Mouse (Mus musculus) adrenal gland, adult 8-10 months (tissue): ENCODE measurements around the gene Spata5. TPM values are rescaled to one million over a fixed set of nuclear protein-coding genes. Genes with fewer than 3 reads are reported as not detected.

ENCODE experiments used
- DNase-seq: peaks from one replicate; pipeline ENCODE4 v3.0.0; 2022
- total RNA-seq, 4 experiments: library from RNA; stranded (reverse); gene quantifications; 2 replicates each; pipeline ENCODE4 v1.2.4; 2022

Gene Spata5
- total RNA-seq, 4 experiments from 2014 or later, result 35.1 to 47.3 (median 38.7) TPM

DNA sequence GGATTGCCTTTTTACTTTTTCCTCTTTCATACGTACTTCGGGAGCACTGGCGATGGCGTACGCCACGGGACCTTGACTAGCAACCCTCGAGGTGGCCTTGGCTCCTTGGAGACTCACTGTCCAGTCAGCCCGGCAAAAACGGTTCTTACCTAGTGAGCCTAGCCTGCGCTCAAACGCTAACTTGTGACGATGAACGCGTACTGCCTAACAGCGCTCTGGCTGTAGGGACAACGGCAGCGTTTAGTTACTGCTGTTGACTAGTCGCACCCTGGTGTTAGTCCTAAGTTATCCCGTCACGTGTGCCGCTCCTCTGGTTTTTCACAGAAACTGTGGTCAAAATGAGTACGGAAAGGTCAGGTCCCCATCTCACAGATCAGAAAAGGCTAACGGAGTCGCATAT is 945 bp downstream of the Spata5 start:
- peak; percentile 63 for DNase-seq

DNA sequence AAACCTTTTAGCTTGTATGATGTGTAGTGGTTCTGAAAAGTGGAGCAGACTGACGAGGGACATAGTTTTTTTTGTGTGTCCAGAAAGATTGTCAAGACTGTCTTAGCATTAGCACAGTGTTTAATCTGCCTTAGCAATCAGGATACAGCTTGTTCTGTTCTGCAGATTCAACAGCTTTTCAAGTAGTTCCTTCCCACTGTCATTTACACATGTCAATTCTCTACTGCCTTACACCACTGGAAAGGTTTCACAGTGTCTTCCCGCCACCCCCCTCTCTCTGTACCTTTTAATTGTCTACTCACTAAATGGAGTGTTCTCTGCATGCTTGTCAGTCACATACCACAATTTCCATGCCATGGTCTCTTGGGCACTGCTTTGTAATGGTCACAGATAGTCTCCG is 1.5 kb downstream of the Spata5 start:
- no peak for DNase-seq

DNA sequence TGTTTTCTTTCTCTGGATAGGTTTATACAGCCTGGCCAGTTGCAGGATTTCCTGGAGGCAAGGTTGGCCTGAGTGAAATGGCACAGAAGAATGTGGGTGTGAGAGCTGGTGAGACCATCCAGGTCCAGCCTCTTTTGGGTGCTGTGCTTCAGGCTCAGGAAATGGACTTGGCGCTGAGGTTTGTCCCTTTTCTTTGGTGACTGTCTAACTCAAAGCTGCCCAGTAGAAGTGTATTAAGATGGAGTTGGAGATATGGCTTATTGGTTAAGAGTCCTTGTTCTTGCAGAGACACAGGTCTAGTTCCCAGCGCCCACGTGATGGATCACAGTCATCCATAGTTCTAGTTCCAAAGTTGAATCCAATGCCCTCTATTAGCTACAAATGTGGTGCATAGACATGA is 6.4 kb downstream of the Spata5 start:
- DNase-seq, result no peak

GRCm38 (mm10) chr3:37430359-37430758 is 10.7 kb downstream of the Spata5 start:
- DNase-seq, result no peak

DNA sequence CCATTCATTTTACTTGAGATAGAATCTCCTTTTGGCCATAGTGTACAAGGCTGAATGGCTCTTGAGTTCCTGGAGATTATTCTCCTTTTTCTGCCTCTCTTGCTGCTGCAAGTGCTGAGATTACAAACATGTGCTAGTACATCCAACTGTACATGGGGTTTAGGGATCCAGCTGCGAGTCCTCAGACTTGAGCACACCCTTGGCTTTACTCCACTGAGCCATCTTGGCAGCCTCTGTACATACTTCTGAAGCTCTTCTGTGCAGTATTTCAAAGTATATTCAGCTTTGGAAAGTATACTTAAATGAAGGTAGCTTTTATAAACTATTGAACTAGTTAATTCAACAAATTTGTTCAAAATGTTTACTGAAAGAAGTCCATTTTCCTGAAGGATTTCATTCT is 20.1 kb downstream of the Spata5 start:
- DNase-seq, result no peak

GRCm38 (mm10) chr3:37443409-37443808 is 23.7 kb downstream of the Spata5 start:
- no peak for DNase-seq

- DNase-seq, result no peak
Observed at GRCm38 (mm10) chr3:37455992-37456391, 36.3 kb downstream of the Spata5 start.

DNA sequence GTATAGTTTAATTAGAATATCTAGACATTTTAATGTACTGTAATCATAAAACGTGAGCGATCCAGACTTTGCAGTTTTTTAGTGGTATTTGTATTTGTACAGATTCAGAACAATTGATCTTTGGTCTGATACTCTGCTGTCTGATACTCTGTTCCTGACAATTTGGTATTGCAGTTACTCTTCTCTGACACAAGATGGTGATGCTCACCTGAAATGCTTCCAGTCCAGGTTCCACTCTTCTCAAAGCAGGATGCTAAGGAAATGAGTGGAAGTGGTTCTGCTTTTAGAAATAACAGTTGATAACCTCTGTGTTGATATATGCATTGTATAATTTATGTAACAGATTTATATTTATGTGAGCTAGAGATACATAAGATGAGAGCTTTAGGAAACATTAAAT is 48.5 kb downstream of the Spata5 start:
- no peak for DNase-seq

GRCm38 (mm10) chr3:37469353-37469752 is 49.7 kb downstream of the Spata5 start:
- DNase-seq, result no peak

DNA sequence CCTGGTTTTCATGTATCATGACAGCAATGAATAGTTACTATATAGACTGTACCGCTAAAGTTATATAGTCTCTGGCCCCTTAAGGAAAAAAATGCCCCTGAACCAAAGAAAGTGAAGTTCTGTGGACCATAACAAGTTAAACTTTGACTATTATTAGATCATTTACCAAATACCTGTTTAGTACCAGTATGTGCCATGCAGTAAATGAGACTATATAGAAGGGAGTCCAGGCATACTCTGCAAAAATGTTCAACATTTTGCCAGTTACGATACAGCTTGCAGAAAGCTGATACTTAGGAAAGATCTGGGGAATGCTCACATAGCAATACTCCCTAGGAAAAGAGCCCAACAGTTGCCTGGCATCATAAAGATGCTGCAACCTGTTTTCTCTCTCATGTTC is 51.2 kb downstream of the Spata5 start:
- no peak for DNase-seq

DNA sequence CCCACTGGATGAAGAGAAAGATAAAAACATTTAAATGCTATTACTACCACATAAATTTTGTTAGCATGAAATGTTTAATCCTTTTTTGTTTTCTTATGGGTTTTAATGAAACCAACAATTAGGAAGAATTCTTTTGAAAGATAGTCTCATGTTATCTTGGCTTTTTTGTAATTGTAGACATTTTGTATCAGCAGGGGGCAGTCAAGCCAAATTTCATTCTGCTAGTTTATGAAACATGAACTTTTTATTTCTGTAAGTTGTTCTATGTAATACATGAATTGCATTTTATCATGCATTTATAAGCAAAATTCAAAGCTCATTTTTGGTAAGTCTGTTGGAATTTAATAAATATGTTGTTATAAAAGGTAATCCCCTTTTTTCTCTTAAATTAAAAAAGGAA is 52.8 kb downstream of the Spata5 start:
- no peak for DNase-seq

GRCm38 (mm10) chr3:37476485-37476884 is 56.8 kb downstream of the Spata5 start:
- DNase-seq, result no peak

DNA sequence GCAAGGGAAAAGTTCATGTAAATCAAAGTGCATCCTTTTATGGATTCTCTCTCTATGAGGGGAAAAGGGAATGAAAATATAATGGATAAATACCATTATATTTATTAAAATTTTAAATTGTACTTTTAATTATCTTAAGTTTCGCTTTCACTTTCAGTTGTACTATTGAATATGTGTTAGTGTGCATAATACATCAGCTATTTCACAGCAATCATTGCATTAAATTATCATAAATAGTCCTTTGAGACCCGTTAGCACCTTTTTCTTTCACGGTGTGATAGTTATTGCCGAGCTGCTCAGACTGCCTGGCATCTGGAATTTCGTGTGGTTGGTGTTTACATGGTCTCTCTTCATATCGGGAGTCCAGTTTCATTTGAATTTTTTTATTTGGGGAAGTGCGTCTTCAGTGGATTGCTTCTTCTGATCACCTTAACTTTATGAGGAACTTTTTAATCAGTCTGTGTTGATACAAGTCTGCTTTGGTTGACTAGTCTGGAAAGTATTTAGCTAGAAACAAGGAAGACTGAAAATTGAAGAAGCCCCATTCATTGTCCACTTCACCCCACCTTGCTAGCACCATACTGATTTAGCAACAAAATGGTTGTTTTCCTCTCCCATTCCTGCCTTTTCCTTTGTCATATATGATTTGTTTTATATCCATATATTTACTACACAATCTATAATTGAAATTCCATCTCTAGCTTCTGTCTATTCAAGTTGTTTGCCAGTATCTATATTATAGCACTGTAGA is 57.9 kb downstream of the Spata5 start:
- DNase-seq, result no peak

DNA sequence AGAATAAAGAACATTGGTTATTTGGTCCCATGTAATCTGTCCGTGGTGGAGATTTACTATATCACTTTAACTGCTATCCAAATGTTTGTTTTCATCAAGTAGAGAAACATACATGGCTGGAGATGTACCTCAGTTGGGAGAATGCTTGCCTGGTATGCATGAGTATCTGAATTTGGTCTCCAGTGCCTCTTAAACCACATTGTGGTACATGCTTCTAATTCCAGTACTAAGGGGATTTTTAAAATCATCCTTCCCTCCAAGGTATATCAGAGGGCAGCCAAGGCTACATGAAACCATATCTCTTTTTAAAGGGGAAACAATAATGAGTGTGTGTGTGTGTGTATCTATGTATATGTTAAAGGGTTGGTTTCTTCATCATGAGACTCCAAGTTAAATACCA is 60.1 kb downstream of the Spata5 start:
- no peak for DNase-seq

DNA sequence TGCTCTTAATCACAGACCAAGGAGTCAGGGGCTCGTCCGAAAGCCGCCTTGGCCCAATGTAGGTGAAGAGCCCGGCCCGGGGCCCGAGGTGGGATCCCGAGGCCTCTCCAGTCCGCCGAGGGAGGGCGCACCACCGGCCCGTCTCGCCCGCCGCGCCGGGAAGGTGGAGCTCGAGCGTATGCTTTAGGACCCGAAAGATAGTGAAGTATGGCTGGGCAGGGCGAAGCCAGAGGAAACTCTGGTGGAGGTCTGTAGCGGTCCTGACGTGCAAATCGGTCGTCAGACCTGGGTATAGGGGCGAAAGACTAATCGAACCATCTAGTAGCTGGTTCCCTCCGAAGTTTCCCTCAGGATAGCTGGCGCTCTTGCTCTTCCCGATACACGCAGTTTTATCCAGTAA is 61.6 kb downstream of the Spata5 start:
- DNase-seq, result no peak

- no peak for DNase-seq
Observed at GRCm38 (mm10) chr3:37482720-37483119, 63.0 kb downstream of the Spata5 start.

GRCm38 (mm10) chr3:37483709-37484265 is 64.1 kb downstream of the Spata5 start:
- no peak for DNase-seq

DNA sequence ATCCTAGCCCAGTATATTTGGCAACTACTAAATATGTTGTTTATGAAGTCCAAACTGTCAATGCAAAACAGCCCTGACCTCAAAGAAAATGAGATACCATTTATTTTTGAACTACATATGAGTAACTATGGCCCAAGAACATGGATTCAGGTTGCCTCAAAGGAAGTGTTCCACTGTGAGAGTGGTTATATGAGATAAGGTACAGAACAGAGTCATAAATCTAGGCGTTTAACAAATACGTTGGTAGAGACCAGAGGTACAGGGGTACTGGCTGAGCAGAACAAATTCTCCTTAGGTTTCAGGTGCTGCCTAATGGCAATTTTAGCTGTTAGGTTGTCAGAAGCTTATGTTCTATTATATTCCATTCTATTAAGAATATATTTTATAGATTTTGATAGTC is 67.9 kb downstream of the Spata5 start:
- DNase-seq, result no peak

DNA sequence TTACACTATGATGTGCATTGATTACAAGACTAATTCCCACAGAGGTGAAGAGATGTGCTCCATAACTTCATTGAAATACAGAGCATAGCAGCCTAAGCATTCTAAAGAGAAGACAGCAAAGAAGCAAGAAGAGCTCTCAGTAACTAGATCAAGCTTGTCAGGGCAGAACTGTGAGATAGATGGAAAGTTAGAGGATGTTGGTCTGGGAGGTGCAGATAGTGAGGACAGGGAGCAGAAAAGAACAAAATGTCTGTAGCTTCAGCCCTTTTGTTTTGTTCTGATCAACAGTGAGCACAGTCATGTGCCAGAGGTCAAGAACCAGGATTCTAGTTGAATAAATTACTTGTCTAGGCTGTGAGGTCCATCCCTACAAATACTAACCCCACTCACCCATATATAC is 68.5 kb downstream of the Spata5 start:
- no peak for DNase-seq

- no peak for DNase-seq
Observed at GRCm38 (mm10) chr3:37490025-37490424, 70.3 kb downstream of the Spata5 start.

- DNase-seq, result no peak
Observed at GRCm38 (mm10) chr3:37500939-37501338, 81.2 kb downstream of the Spata5 start.

GRCm38 (mm10) chr3:37502552-37502951 is 82.9 kb downstream of the Spata5 start:
- DNase-seq, result no peak

GRCm38 (mm10) chr3:37503846-37504245 is 84.2 kb downstream of the Spata5 start:
- DNase-seq, result no peak
